In genomic region chr11:52602796-52603195, GRCm38 (mm10) we compare ENCODE assay signal across 17 mouse cellular contexts.
"Had no signal": no experiment of that assay in that cellular context is flagged by ENCODE, and none has a peak within 500 bp of the region (broad histone marks: within the 10 kb centered on the region; RNA-seq: fewer than 3 reads in every experiment).

No protein-coding gene starts in this region.

- H3K9me3 ChIP-seq: limb, embryonic 10.5 days; liver, embryonic 15.5 days; neural tube, embryonic 12.5 days; stomach, embryonic 15.5 days had no signal

- H3K4me1 ChIP-seq: limb, embryonic 10.5 days; liver, embryonic 15.5 days; neural tube, embryonic 12.5 days; stomach, embryonic 15.5 days had no signal

- H3K27me3 ChIP-seq: liver, embryonic 15.5 days; neural tube, embryonic 12.5 days; stomach, embryonic 15.5 days had no signal

- H3K4me2 ChIP-seq: liver, embryonic 11.5 days; liver, embryonic 15.5 days; neural tube, embryonic 12.5 days; stomach, embryonic 15.5 days had no signal

- ATAC-seq: lung, postnatal 0 days had no signal

- H3K9ac ChIP-seq: liver, embryonic 15.5 days; neural tube, embryonic 12.5 days; stomach, embryonic 15.5 days had no signal

- DNase-seq: kidney, adult 18-20 months; kidney, postnatal 10 days; lung, adult 2 months; lung, postnatal 36 days; midbrain, embryonic 14.5 days; right cerebral cortex, postnatal 4 days; spleen, adult 18-20 months; thymus, adult 2 months; thymus, postnatal 25 days had no signal

- H3K36me3 ChIP-seq: limb, embryonic 10.5 days; liver, embryonic 15.5 days; midbrain, embryonic 10.5 days; neural tube, embryonic 12.5 days; stomach, embryonic 15.5 days had no signal

- H3K27ac ChIP-seq: left cerebral cortex, adult 2 months; limb, embryonic 10.5 days; liver, embryonic 15.5 days; midbrain, embryonic 10.5 days; neural tube, embryonic 12.5 days; stomach, embryonic 15.5 days had no signal

- H3K4me3 ChIP-seq: left cerebral cortex, adult 2 months; limb, embryonic 10.5 days; liver, embryonic 15.5 days; midbrain, embryonic 10.5 days; neural tube, embryonic 12.5 days; stomach, embryonic 15.5 days had no signal
